21 mouse cellular contexts compared by ENCODE assay signal in the genomic region with DNA sequence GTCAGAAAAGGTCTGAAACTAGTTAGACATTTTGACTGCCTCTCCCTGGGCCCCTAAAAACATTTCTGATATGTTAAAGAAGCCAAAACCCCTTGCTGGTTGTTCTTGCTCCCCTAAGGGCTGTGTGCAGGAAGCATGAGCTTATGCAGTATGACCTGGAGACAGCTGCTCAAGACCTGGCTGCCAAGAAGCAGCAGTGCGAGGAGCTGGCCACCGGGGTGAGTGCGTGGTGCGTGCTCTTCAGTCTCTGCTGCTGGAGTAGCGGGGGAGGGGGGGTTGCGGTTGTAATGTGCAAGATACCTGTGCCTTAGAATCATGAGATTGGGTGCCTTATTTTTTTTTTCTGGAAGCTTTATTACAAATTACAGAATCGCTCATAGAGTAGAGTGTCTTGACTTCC. TPM values are rescaled to one million over a fixed set of nuclear protein-coding genes. Genes with fewer than 3 reads are reported as not detected.
A peak's percentile ranks its signal among the peaks of the same experiment; 100 is the strongest.
DNase-seq lines count a peak whose midpoint lies in the region; ATAC-seq and TF ChIP-seq lines count a peak whose summit lies in the region.
"Had no signal": no experiment of that assay in that cellular context is flagged by ENCODE, and none has a peak within 500 bp of the region (broad histone marks: within the 10 kb centered on the region; RNA-seq: fewer than 3 reads in every experiment).

No protein-coding gene starts in this region.

- no peak overlapping the region for H3K27ac ChIP-seq in left cerebral cortex, adult 2 months
- H3K27ac ChIP-seq: embryonic facial prominence, embryonic 15.5 days; kidney, postnatal 0 days; limb, embryonic 12.5 days; liver, embryonic 12.5 days; neural tube, embryonic 15.5 days had no signal

- ATAC-seq in inflammation-experienced regulatory T-cells, adult 6 months: no peak
- ATAC-seq: activated CD4-positive, CD25-positive, alpha-beta regulatory T cell, adult 4 months; forebrain, embryonic 14.5 days; hindbrain, embryonic 16.5 days; liver, embryonic 12.5 days; Patski had no signal

- no peak for TF ChIP-seq CTCF in left cerebral cortex, adult 2 months (IDR thresholded peaks at IDR 0.05)

- DNase-seq in gastrocnemius, postnatal 10 days: peak; percentile 14
- no peak for DNase-seq in gastrocnemius, postnatal 4 days (ENCODE audit: low spot score in 2 of 2)
- DNase-seq in left cerebral cortex, postnatal 4 days: peak; percentile 70
- no peak for DNase-seq in left cerebral cortex, adult 2 months (ENCODE audit: extremely low spot score in 1 of 2, low spot score in 2 of 2)
- peak; percentile 30 for DNase-seq in ES-CJ7 (ENCODE audit: low read depth, low spot score)
- DNase-seq in cerebellum, adult 9-10 months: peak; percentile 9
- DNase-seq in lung, adult 18-20 months: no peak
- DNase-seq: adrenal gland, adult 8-10 months; kidney, adult 18-20 months; lung, embryonic 14.5 days; thymus, adult 18-20 months had no signal

- no peak overlapping the region for H3K4me3 ChIP-seq in left cerebral cortex, adult 2 months
- H3K4me3 ChIP-seq: embryonic facial prominence, embryonic 15.5 days; limb, embryonic 12.5 days; liver, embryonic 12.5 days; neural tube, embryonic 15.5 days had no signal

- intact Hi-C loops in left cerebral cortex, postnatal 4 days (cut with DNase I): no loop called here
- intact Hi-C loops in left cerebral cortex, adult 2 months (cut with DNase I): no loop called here

RNA-seq across cellular contexts. Expression of a gene that starts 38.7 kb away (rescaled TPM):
- total RNA-seq in gastrocnemius, postnatal 10 days (2021): 10 to 100 TPM; 31.4 to 37.7 TPM
- 10 to 100 TPM; 46.9 to 52.8 TPM for total RNA-seq in gastrocnemius, postnatal 4 days (2021)
- 10 to 100 TPM; 62.4 to 68.3 TPM for total RNA-seq in left cerebral cortex, postnatal 4 days (2021)
- total RNA-seq in left cerebral cortex, adult 2 months (2021): 10 to 100 TPM; 32.0 to 33.2 TPM
- polyA plus RNA-seq in inflammation-experienced regulatory T-cells, adult 6 months (2017; shearing (Covaris generic)): 100 to 1,000 TPM in 2 of 3 experiments, 10 to 100 TPM in 1; 87.4 to 113 (median 101) TPM

Comparison
In these comparisons a context has a peak if more than half of its experiments do, and no peak if none do; other contexts are left out.
1. DNase-seq: peak in gastrocnemius, postnatal 10 days (single experiment), left cerebral cortex, postnatal 4 days (single experiment), ES-CJ7 (single experiment) and cerebellum, adult 9-10 months (single experiment); none in gastrocnemius, postnatal 4 days (0 of 2), left cerebral cortex, adult 2 months (0 of 2) and lung, adult 18-20 months (0 of 2).